Mouse (Mus musculus) forebrain, embryonic 11.5 days (tissue): ENCODE measurements around the gene Fitm1. TPM values are rescaled to one million over a fixed set of nuclear protein-coding genes. Genes with fewer than 3 reads are reported as not detected.

Source experiments
- polyA plus RNA-seq: library from polyadenylated mRNA; unstranded; fragments of >200 nt; fragmentation: Nextera tagmentation; extraction: Ambion mirVana; gene quantifications from 2 replicates; pipeline ENCODE4 v1.2.1, GENCODE M21; 2014

The Fitm1 gene
- polyA plus RNA-seq, 1 experiment from 2014 or later, result not detected

Other genes with a start within 250 kb of the Fitm1 start
- gene Dhrs4, start 96.9 kb upstream of the Fitm1 start, polyA plus RNA-seq, result 30.2 and 36.5 TPM in 2 replicates
- 13.3 and 14.6 TPM in 2 replicates for gene Carmil3, start 85.0 kb upstream of the Fitm1 start, polyA plus RNA-seq
- gene Cpne6, start 65.2 kb upstream of the Fitm1 start, polyA plus RNA-seq, result 0.21 and 0.28 TPM in 2 replicates
- gene Nrl, start 50.6 kb upstream of the Fitm1 start, polyA plus RNA-seq, result not detected in 2 replicates
- gene Pck2, start 35.4 kb upstream of the Fitm1 start, polyA plus RNA-seq, result 16.2 and 17.8 TPM in 2 replicates
- gene Dcaf11, start 15.6 kb upstream of the Fitm1 start, polyA plus RNA-seq, result 74.2 and 74.6 TPM in 2 replicates
- gene A730061H03Rik, start 15.2 kb upstream of the Fitm1 start, polyA plus RNA-seq, result 0.71 TPM in 1 of 2 replicates, not detected in the other
- gene Psme1, start 2.5 kb downstream of the Fitm1 start, polyA plus RNA-seq, result 100 and 105 TPM in 2 replicates
- 3.4 and 4.7 TPM in 2 replicates for gene Emc9, start 9.7 kb downstream of the Fitm1 start, polyA plus RNA-seq
- 178 and 187 TPM in 2 replicates for gene Psme2, start 15.5 kb downstream of the Fitm1 start, polyA plus RNA-seq
- 13.7 and 18.1 TPM in 2 replicates for gene Rnf31, start 16.1 kb downstream of the Fitm1 start, polyA plus RNA-seq
- 6.5 and 8.6 TPM in 2 replicates for gene Irf9, start 28.0 kb downstream of the Fitm1 start, polyA plus RNA-seq
- gene Rec8, start 42.4 kb downstream of the Fitm1 start, polyA plus RNA-seq, result 4.8 and 5.5 TPM in 2 replicates
- gene Ipo4, start 60.3 kb downstream of the Fitm1 start, polyA plus RNA-seq, result 77.2 and 104 TPM in 2 replicates
- gene Gm49378, start 62.3 kb downstream of the Fitm1 start, polyA plus RNA-seq, result 3.4 and 4.0 TPM in 2 replicates
- gene Tm9sf1, start 68.2 kb downstream of the Fitm1 start, polyA plus RNA-seq, result 77.1 and 78.4 TPM in 2 replicates
- gene Tssk4, start 74.6 kb downstream of the Fitm1 start, polyA plus RNA-seq, result 0.76 and 0.99 TPM in 2 replicates
- 61.9 and 62.3 TPM in 2 replicates for gene Mdp1, start 84.9 kb downstream of the Fitm1 start, polyA plus RNA-seq
- gene Gmpr2, start 96.3 kb downstream of the Fitm1 start, polyA plus RNA-seq, result 59.7 and 62.5 TPM in 2 replicates
- 583 and 616 TPM in 2 replicates for gene Nedd8, start 96.5 kb downstream of the Fitm1 start, polyA plus RNA-seq
- 73.8 and 74.8 TPM in 2 replicates for gene Tinf2, start 106.2 kb downstream of the Fitm1 start, polyA plus RNA-seq
- 0.21 and 1.4 TPM in 2 replicates for gene Tgm1, start 138.3 kb downstream of the Fitm1 start, polyA plus RNA-seq
- 23.4 and 27.1 TPM in 2 replicates for gene Rabggta, start 146.6 kb downstream of the Fitm1 start, polyA plus RNA-seq
- gene Dhrs1, start 170.1 kb downstream of the Fitm1 start, polyA plus RNA-seq, result 63.6 and 76.7 TPM in 2 replicates
- gene Nop9, start 170.1 kb downstream of the Fitm1 start, polyA plus RNA-seq, result 54.2 and 57.4 TPM in 2 replicates
- not detected in 2 replicates for gene Cideb, start 182.8 kb downstream of the Fitm1 start, polyA plus RNA-seq
- gene Ltb4r2, start 185.8 kb downstream of the Fitm1 start, polyA plus RNA-seq, result 0.32 and 0.43 TPM in 2 replicates
- gene Ltb4r1, start 190.3 kb downstream of the Fitm1 start, polyA plus RNA-seq, result 0.45 TPM in 1 of 2 replicates, not detected in the other
- gene Adcy4, start 208.5 kb downstream of the Fitm1 start, polyA plus RNA-seq, result 6.1 and 7.2 TPM in 2 replicates
- gene Ripk3, start 213.2 kb downstream of the Fitm1 start, polyA plus RNA-seq, result 6.6 and 9.7 TPM in 2 replicates
- 30.8 and 32.7 TPM in 2 replicates for gene Nfatc4, start 247.5 kb downstream of the Fitm1 start, polyA plus RNA-seq